Mouse (Mus musculus): ENCODE measurements around the gene Ntn1.

Gene Ntn1

GRCm38 (mm10) chr11:68185647-68186046 lies 215.0 kb downstream of the Ntn1 start:
- DNase-seq (ENCODE audit: low spot score) = no peak

DNA sequence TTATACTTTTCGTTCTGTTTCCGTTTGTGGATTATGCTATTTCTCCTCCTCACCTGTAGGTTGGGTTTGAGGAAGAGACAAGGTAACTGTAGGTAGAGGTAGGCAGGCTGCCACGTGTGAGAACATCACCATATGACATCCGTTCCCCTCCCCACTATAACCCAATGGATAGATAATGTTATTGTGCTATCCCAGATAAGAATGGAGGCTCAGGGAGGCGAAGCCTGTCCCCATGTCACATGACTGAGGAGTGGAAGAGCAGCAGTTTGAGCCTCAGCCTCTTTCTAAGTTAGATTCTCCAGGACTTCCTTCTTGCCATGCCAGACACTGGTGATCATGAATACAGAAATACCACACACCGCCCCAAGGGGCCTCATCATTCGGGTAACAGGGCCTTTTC lies 223.2 kb downstream of the Ntn1 start:
- DNase-seq (ENCODE audit: low spot score) = no peak

DNA sequence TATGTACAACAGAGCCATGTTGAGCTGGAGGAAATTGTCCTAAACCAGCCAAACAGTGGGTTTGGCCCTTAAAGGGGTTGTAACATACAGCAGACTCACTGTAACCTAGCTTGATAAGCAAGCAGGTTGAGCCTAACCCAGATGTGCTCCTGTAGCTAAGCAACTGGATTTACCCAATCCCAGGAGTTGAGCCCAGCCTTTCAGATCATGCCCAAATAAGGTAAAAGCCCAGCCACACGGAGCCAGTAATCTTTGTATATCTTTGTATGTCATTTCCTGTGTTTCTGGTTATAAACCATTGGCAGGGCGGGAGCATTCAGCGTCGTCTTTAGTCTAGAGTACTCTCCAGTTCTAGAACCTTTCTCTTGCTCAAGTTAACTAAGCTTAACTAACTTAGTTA lies 224.1 kb downstream of the Ntn1 start:
- no peak for DNase-seq (ENCODE audit: low spot score)

DNA sequence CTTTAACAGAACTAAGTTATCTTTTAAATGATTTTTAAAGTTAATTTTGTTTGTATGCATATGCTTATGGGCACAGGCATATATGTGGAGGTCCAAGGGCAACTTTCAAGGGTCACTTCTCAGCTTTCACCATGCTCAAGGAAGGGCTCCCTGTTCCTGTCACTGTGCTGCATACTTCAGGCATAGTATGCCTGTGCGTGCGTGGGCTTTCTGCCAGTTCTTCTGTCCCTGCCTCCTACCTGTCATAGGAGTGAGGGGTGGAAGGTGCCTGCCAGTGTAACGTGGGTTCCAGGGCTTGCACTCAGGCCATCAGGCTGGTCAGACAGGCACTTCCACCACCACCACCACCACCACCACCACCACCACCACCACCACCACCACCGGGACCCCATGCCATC lies 228.0 kb downstream of the Ntn1 start:
- no peak for DNase-seq (ENCODE audit: low spot score)

DNA sequence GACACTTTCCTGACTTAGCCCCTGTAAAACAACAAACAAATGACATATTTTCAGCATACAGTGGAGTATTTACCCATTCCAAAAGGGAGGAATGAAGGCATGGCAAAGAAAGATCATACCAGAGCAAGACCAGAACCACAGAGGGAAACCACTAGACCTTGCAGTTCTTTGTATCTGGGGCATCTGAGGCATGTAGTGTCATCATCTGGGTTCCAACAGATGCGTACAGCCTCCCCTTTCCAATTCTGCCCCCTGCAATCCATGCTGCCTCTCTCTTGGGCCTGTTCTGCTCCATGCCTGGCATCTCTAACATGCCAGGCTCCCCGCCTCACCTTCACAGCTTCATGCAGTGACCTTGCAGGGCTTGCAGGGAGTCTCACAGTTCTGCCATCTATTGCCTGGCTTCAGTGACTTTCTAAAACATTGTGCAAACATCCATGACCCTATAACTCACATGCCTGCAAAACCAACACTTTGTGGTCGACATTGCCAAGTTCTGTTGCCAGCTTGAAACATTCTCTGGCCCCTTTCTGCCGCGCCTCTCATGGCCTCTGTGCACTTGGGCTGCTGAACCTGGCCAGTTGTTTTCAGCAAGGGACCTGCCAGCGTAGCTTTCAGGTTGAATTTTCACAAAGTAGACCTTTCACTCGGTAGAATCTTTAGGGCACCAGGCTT lies 228.5 kb downstream of the Ntn1 start:
- no peak for DNase-seq (ENCODE audit: low spot score)

GRCm38 (mm10) chr11:68168427-68168826 lies 232.2 kb downstream of the Ntn1 start:
- no peak for DNase-seq (ENCODE audit: low spot score)

DNA sequence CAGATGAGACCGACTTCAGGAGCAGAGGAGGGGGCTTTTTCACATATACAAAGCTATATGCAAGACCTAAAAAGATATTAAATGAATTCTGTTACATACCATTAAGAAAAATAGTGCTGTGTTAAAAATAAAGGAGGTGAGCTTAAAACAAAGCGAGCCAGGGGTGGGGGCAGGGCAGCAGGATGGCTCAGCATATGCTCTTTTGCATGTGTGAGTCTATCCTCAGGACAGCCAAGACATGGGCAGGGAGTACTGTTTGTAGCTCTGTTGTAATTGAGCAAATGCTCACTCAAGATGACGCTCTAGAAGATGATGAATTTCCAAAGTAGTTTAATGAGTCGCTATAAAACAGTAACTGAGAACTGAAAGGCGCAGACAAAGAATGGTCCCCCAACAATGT lies 236.2 kb downstream of the Ntn1 start:
- DNase-seq (ENCODE audit: low spot score) = no peak

- DNase-seq (ENCODE audit: low spot score) = no peak
Observed at GRCm38 (mm10) chr11:68159867-68160266, 240.8 kb downstream of the Ntn1 start.
